Mouse (Mus musculus): ENCODE measurements around the gene Myrfl.
A peak's percentile ranks its signal among the peaks of the same experiment; 100 is the strongest.

Gene Myrfl

DNA sequence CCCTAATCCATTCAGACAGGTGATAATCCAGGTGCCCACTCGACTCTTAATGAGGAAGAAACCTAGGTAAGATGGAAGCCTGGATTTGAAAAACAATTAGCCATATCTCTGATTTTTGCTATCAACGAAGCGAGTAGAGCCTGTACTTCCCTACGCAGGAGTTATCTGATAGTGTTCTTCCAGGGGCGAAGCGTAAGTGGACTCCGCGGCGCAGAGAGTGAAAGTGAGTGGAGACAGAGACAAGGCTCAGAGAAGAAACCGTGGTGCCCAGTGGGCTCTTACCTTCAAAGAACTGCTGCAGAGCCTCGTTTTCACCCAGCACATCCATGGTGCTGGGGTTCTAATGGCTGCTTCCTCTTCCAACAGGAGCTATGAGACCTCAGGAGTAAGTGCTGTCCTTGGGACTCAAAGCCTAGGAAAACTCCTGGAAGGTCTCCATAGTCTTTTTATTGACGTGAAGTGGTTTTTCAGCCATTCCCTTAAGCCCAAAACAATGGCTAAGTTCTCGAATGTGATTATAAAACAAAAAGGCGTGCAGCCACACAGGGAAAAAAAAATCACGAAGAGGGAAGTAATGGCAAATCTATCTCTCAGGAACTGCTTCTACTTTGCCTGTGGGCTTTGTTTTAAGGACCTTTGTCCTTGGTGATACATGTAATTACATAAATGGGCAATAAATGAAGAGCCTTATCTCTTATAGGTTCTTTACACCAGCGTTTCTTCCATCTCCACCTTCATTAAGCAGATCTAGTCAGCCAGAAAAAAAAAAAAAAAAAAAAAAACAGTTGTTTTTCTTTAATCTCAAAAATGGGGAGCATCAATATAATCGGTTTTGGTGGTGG, at the start of gene Myrfl:
TSS of gene Myrfl (minus strand) at position 584 of the 842 bp plus-strand sequence.
- DNase-seq, result no peak

DNA sequence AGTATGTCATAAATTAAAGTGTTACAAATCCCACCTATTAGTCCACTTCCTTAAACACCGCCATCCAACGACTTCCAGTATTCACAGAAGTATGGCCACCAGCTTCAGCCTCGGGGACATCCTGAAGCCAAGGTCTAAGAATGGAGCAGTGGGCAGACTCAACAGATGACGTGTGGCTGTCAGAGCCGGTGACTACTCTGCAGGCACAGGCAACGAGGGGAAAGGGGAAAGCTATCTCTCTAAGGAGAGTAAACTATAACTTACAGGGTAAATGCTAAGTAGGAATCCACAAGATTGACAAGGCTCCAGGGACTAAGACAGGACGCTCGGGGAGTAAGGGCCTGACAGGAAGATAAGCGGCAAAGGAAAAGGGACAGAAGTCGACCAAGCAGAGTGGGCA, 48.2 kb upstream of the Myrfl start:
- DNase-seq, result no peak

DNA sequence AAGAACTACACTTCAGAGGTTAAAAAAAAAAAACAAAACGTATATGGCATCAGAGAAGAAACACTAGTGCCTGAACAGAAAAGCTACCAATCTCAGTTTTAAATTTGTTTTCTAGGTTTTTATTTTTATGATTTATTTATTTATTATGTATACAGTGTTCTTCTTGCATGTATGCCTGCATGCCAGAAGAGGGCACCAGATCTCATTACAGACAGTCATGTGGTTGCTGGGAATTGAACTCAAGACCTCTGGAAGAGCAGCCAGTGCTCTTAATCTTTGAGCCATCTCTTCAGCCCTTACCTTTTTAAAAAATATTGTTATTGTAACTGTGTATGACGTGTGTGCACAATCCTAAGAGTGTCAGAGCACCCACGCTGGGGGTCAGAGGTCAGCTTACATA, 47.4 kb upstream of the Myrfl start:
- no peak for DNase-seq

DNA sequence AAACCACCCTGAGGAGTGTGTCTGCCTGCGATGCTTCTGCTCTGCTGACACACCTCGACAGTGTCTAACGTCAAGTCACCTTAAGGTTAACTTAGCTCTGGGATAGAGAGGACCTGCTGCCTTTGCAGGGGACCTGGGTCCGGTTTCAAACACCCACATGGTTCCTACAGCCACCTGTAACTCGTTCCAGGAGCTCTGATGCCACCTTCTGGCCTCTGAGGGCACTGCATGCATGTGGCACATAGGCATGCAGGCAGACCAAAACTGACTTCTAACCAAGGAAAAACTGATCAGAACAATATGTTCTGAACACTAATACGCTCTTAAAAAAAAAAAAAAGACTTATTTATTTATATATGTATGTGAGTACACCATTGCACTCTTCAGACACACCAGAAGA, 46.3 kb upstream of the Myrfl start:
- DNase-seq, result peak; percentile 35

DNA sequence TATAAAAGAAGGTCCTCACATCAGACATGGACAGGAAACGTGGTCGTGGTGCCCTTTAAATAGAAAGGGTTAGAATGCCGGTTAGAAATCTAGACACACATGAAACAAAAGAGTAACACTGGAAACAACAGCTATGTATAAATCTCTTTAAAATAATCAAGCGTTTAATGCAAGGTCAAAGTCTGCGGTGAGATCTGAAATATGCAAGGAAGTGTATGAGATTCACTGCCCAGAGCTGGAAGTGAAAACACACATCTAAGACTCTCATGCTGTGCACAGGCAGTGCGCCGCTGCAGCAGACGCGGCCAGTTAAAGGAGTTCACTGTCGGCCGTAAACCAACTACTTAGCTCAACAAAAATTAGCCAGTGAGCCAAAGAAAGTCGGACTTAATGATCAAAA, 38.3 kb upstream of the Myrfl start:
- DNase-seq, result no peak

DNA sequence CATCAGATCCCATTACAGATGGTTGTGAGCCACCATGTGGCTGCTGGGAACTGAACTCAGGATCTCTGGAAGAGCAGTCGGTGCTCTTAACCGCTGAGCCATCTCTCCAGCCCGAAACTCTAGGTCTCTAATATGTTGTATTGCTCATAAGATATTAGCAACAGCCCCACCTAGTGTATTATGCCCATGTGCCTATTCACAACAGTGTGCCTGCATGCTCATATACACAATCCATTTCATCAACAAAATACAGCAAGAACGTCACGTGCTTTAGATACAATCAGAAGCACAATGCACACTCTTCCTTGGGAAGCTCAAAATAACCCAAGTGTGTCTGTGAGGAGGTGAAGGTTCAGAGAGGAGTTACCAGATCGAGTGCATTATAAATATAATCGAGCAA, 37.1 kb upstream of the Myrfl start:
- no peak for DNase-seq

DNA sequence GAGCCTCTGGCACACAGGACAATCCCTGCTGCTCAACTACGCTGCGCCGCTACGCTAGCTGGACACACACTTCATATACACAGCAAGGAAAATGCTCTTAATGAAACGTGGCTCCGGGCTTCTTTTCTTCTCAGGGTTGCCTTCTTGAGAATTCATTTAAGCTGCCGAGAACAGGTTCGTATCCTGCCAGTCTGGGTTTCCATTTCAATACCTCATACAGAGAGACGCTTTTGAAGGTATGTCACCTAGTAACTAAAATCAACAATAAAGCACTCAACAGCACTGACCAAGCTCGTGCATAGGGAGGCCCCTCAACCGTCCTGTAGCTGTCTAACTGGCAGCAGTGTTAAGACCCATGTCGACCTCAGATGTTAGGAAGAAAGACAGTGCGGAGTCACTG, 35.7 kb upstream of the Myrfl start:
- DNase-seq, result no peak

DNA sequence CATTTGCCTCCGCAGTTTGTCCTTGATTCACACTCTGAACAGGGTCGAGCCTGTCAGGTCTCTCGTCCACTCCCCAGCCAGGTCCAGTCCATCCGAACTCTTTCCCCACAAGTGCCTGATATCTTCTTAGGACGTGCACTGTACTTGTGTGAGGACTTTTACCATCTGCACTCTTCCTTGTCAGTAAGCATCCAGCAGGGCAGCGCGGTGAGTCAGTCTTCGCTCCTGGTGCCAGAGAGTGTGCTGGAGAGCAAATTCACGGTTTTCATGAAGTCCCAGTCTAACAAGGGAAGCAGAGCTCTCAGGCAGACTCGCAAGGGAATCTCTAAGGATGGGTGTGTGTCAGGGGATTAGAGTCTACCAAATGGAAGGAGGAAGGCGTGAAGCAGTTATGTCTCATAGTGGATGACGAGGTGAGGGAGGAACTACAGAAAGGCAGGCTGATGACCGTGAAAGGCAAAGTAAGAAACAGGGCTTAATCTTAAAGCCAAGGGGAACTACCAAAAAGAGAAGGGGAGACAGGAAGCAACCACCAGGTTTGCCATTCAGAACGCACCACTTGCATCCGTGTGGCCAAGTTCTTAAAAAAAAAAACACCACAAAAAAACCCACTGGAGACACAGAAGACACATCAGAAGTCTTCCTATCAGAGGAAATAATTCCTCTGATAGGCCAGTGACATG, 34.9 kb upstream of the Myrfl start:
- DNase-seq, result no peak

DNA sequence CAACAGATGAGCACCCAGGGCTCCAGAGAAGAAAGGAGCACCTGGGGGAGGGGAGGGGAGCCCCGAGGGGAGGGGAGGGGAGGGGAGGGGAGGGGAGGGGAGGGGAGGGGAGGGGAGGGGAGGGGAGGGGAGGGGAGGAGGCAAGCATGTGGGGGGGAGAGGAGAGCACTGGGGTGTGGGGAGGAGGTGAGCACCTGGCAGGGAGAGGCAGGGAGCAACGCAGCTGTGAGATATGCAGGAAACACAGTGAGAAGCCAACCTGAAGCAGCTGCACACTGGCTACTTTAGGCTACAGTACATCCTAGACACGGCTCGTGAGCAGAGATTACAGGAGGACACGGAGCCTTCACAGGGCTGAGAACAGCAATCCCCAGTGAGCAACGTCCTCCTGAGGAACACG, 34.2 kb upstream of the Myrfl start:
- DNase-seq, result no peak

DNA sequence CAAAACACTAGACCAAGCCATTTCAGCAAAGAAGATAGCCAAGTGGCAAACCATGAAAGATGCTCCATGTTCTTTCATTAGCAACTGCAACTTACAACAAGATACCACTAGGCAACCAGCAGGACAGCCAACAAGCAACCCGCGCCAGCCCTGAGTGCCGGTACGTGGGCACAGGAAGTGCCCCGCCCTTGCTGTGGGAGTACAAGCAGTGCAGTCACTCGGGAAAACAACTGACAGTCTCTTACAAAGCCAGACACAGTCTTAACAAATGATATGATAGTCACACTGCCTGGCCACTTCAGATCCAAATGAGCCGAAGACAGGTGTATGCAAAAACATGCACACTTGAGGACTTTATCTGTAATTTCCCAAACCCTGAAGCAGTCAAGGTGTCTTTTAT, 33.8 kb upstream of the Myrfl start:
- no peak for DNase-seq

DNA sequence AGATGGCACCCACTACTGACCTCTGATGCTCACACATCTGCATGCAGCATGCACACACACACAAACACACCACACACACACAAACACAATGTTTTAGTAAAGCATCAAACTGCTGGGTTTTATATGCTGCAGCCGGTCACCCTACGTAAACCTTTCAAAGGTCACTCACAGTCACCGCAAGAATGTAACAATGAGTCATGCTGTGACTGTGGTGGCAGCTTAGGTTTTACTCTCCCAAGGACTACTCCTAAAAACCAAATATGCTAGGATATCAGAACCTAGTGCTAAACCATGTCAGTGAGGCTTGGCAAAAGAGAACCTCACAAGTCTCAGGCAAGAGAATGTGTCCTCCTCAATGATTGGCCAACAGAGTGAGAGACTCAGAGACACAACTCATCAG, 32.1 kb upstream of the Myrfl start:
- no peak for DNase-seq

DNA sequence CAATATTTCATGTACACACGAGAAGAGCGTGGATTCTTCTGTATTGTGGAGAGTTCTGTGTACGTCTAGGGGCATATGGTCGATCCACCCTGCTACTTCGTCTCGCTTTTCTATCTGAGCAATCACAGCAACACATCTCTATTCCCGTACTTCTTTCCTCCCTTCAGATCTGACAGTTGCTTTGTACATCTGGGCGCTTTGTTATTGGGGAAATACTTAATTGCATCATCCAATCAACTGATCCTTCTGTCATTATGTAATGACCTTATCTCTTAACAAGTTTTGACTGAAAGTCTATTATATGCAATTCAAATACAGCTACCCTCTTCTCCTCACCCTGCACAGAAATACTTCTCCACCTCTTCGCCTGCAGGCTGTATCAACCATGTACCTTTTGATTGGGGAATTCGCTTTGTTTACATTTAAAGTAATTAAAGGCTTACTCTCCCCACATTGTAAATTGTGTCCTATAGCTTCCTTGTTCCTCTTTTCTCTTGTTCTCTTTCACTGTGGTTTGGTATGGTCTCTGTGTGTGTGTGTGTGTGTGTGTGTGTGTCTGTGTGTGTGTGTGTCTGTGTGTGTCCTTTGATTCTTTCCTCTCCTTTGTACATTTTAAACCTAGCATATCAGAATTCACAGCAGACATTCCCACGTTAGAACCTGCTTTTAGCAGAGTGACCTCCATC, 29.9 kb upstream of the Myrfl start:
- DNase-seq, result no peak

DNA sequence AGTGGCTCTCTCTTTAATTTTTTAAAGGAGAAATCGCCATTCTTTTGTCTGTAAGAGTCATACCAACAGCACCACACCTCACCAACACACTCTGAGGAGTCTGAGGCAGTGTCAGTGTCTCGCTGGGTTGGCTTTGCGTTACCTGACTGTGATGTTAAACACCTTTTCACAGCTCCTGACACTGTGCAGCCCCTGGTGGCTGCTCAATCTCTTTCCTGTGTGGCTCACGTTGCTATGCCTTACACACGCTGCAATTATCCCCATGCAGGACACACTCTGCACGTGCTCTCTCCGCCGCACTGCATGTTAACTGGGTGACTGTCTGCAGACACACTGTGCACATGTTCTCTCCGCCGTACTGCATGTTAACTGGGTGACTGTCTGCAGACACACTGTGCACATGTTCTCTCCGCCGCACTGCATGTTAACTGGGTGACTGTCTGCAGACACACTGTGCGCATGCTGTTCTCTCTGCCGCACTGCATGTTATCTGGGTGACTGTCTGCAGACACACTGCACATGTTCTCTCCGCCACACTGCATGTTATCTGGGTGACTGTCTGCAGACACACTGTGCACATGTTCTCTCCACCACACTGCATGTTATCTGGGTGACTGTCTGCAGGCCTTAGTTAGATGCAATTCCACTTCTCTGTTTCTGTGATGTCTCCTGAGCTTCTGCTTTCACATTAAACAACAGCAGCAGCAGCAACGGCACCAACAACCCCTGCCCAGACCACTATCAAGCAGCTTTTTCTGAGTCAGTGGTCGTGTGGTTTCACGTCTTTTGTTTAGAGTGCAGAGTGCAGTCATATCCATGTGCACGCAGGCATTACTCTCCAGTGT, 27.2 kb upstream of the Myrfl start:
- DNase-seq, result no peak

DNA sequence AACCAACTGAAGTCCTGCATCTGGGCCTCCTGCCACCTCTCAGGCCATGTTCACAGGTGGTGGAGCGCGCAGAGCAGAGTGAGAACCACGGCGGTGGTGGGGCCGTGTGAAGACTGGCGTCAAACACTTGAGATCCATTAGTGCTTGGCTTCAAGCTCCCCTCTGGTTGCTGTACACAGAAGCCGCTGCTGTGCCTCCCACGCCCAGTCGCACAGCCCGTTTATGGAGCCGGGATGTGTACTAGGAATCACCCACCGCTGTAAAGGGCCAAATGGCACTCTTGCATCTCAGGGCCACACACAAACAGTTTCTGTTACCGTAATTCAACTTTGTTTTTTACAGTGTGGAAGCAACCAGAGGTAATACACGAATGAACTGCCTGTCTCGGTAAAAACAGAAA, 25.4 kb upstream of the Myrfl start:
- DNase-seq, result no peak

DNA sequence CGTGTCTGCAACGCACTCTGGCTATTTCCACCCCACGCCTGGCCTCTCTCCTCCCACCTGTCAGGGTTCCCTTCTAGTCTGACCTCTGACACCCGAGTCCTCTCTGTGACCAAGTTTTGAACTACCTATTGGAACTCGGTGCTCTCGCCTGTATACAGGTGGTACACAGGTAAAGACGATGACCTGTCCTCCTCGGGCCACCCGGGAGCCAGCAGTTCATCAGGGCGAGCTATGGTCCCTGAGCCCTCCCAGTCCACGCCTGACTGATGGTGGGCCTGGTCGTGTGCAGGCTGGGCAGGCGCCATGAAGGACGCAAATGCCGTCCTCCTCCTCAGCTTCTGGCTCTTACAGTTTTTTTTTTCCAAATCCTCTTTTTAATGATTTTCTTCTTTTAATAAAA, 24.7 kb upstream of the Myrfl start:
- no peak for DNase-seq

DNA sequence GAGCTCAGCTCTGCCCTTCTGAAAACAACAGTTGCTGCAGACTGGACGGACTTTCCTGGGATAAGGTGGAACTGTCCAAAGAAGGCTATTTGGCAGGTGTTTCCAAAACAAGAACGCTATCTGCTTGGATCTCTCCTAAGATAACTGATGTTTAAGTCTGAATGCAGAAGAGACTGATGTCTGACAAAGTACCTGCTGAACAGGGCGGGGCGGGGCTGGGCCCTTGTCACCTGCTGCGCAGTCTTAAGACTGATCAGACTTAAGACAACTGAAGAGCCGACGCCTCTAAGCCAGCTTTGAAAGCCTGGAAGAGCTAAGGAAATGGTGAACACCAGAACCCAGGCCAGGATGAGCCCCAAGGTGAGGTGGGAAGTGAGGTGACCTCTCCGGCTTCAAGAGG, 23.9 kb upstream of the Myrfl start:
- DNase-seq, result no peak

DNA sequence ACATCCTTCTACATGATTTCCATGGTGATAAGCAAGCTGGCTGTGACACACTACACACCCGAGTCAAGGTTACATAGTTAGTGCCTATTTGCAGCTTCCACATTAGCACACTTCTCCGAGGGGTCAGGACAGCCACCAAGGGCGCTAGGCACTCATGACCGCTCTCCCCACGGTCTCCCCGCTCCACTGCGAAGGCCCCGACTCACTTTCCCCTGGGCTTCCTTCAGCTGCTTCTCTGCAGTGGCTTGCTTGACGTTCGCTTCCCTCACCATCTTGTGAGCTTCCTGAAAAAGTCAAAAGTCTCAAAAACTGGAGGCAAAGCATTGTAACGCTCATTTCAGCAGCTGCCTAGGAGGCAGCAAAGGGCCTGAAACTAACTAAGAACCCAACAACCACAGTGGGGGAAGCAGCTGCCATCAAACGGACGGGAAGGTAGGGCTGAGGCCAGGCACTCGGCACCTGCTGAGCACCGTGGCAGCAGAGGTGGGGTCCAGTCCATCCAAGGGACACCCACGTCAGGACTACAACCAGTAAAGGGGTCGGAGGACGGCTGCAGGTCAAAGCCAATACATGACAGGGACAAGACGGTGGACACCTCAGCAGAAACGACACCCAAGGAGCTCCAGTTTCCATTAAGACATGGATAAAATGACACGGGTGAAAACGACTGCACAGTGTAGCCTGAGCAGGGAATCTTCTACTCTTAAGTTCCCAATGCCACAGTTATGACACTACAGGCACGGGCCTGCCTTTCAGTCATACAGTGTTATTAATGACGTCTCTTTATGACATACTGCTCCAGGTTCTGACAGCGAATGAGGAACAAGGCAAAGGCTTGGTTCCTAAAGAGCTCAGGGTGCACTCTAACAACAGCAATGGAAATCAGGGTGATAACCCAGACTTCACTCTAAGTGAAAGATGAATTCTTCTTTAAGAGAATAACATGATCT, 22.9 kb upstream of the Myrfl start:
- no peak for DNase-seq

DNA sequence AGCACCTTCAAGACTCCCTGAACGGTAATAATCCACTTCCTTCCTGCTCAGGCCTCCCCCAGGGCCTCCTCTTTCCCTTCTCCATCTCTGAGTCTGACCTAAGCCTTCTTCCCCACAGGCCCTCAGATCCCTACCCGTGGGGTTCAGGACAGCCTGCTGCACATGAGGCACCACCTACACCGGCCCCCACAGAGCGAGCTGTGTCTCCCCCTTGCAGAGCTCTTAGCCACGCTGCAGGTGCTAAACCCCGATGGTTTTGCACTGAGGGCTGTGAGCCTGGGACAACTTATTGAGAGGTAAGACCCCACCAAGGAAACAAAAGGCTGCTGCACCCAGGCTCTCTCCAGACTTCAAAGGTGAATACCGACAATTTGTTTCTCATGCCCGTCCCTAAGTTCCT, 19.9 kb upstream of the Myrfl start:
- no peak for DNase-seq

DNA sequence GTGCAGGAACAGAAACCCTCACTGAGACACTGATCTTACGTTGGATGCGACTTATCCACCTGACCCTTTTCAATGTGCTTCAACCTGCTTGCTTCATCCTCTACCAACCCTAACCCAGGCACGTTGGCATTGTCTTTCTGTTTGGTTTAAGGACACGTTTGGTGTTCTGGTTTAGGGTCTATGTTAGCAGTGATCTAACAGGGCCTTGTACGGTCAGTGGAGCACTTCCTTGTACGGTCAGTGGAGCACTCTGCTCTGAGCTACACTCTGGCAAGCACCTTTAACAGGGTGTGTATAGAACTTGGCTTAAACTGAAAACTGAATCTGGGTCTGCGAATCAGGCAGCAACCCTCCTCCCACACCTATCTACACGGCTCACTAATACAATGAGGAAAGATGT, 18.6 kb upstream of the Myrfl start:
- no peak for DNase-seq

DNA sequence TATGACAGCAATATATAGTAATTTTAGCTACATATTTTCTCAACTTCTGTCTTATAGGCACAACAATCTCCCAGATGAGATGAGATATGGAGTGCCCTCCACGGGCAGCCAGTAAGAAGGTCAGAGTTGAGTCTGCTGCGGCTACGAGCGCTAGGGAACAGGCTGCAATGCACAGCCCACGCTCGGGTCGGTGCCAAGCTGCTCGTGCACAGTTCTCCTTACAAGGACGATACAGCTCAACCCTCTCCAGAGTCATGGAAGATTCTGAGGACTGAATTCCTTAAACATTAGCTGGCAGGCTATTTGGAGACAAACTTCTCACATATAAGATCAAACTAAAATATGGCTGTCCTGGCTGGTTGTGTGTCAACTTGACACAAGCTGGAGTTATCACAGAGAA, 17.9 kb upstream of the Myrfl start:
- DNase-seq, result no peak

DNA sequence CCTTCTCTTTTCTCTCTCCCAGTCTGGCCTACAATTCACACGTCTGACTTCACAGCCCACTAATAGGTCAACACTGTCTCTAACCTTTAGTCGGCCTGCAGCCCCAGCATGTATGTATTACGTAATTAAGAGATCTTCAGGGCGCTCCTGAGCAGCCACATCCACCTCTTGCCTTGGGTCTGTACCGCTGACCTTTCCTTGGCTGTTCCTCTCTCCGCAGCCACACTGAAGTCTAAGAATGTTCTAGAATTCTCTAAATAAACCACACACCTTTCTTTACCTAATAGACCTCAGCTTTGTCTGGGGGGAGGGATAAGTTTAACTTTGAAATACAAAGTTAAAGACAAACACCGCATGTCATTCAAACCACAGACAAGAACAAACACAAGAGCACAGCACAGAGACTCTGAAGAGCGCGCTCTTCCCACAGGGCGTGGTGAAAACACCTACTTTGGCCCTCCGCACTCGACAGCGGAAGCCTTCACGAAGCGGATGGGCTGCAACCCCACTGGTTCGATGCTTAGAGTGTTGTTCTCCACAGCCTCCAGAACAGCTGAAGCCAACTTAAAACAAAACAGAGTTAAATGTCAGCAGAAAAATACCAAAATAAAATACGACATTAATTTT, 17.0 kb upstream of the Myrfl start:
- DNase-seq, result no peak

DNA sequence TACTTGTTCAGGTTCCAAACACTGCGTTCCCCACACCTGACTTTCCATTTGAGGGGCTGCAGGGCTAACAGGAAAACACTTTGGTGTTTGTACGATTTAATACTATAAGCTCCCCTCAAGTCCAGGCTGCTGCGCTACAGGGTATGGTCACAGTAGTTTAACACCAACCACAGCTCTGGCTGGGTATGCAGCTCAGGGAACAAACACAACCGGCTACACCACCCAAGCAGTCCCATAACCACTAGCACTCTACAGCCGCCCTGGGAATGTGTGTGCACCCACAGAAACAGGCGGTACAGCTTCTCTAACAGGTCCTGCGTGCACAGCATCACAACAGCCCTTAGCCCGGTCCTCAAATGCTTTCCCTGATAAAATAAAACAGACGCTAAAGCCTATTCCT, 16.1 kb upstream of the Myrfl start:
- DNase-seq, result no peak
